Comparison of ENCODE assay signal across 31 mouse cellular contexts in genomic region chr7:43113929-43114328, GRCm38 (mm10). TPM values are rescaled to one million over a fixed set of nuclear protein-coding genes. Genes with fewer than 3 reads are reported as not detected.
"Had no signal": no experiment of that assay in that cellular context is flagged by ENCODE, and none has a peak within 500 bp of the region (broad histone marks: within the 10 kb centered on the region; RNA-seq: fewer than 3 reads in every experiment).

TSS of gene Zfp936 (plus strand) at chr7:43114229.

RNA-seq across cellular contexts. Expression of gene Zfp936, which starts in this region (rescaled TPM):
- total RNA-seq: common myeloid progenitor, adult 5-6 weeks; forebrain, postnatal 0 days; gastrocnemius, adult 18-20 months; gastrocnemius, adult 2 months; gastrocnemius, adult 8-10 months; gastrocnemius, postnatal 10 days; gastrocnemius, postnatal 14 days; gastrocnemius, postnatal 25 days; gastrocnemius, postnatal 36 days; gastrocnemius, postnatal 4 days; granulocyte monocyte progenitor cell, adult 5-6 weeks; heart, adult 18-20 months; heart, adult 2 months; heart, adult 8-10 months had no signal
- polyA plus RNA-seq: cortical plate, adult 2 months; embryonic facial prominence, embryonic 10.5 days; embryonic facial prominence, embryonic 11.5 days; embryonic facial prominence, embryonic 12.5 days; embryonic facial prominence, embryonic 13.5 days; embryonic facial prominence, embryonic 14.5 days; embryonic facial prominence, embryonic 15.5 days; forebrain, embryonic 10.5 days; forebrain, embryonic 11.5 days; forebrain, embryonic 12.5 days; forebrain, embryonic 13.5 days; forebrain, embryonic 14.5 days; forebrain, embryonic 15.5 days; forebrain, embryonic 16.5 days; forebrain, postnatal 0 days; frontal cortex, adult 2 months; gonadal fat pad, adult 2 months; heart, adult 2 months; heart, embryonic 10.5 days had no signal
